Comparison of ENCODE assay signal across 8 mouse cellular contexts in genomic region chr10:42632453-42633360, GRCm38 (mm10). TPM values are rescaled to one million over a fixed set of nuclear protein-coding genes. Genes with fewer than 3 reads are reported as not detected.
DNase-seq lines count a peak whose midpoint lies in the region; ATAC-seq and TF ChIP-seq lines count a peak whose summit lies in the region.

No protein-coding gene starts in this region.

- peak; percentile 27 for DNase-seq in kidney, adult 18-20 months
- DNase-seq in kidney, postnatal 14 days = no peak
- peak; percentile 55 for DNase-seq in limb, embryonic 11.5 days (ENCODE audit: low spot score)
- DNase-seq in ovary, adult 18-20 months (ENCODE audit: low spot score) = no peak

- no peak overlapping the region for H3K9ac ChIP-seq in heart, embryonic 14.5 days (ENCODE audit: low read length)
- H3K9ac ChIP-seq in limb, embryonic 11.5 days (ENCODE audit: low read length) = no peak overlapping the region
- H3K9ac ChIP-seq in neural tube, embryonic 14.5 days (replicated peaks; ENCODE audit: low read depth, low read length) = no peak overlapping the region

- peaks cover 99% of the 10 kb centered on the region for H3K27me3 ChIP-seq in heart, embryonic 14.5 days (ENCODE audit: control insufficient read depth, insufficient read depth, low read length)
- H3K27me3 ChIP-seq in limb, embryonic 11.5 days (ENCODE audit: control insufficient read depth, insufficient read depth, low read length) = peaks cover 97% of the 10 kb centered on the region
- H3K27me3 ChIP-seq in neural tube, embryonic 14.5 days (ENCODE audit: control insufficient read depth, insufficient read depth, low read length) = peaks cover 62% of the 10 kb centered on the region

- H3K4me2 ChIP-seq in heart, embryonic 14.5 days (ENCODE audit: low read length) = peak overlapping the region; percentile 77
- peak overlapping the region; percentile 10; the same call in 1 of the 2 replicates for H3K4me2 ChIP-seq in limb, embryonic 11.5 days (ENCODE audit: low read depth, severe bottlenecking)
- peak overlapping the region; percentile 11; the same call in 1 of the 2 replicates for H3K4me2 ChIP-seq in neural tube, embryonic 14.5 days (ENCODE audit: low read depth, low read length)

- peak overlapping the region; percentile 70 for H3K4me3 ChIP-seq in bone marrow, adult 2 months (replicated peaks; ENCODE audit: control insufficient read depth, low read depth, low read length)
- peak overlapping the region; percentile 33 to 44 for H3K4me3 ChIP-seq in heart, embryonic 14.5 days (ENCODE audit: control insufficient read depth in 1 of 2, insufficient read depth in 1 of 2, low read depth in 1 of 2, low read length in 2 of 2)
- peak overlapping the region; percentile 14; the same call in 1 of the 2 replicates for H3K4me3 ChIP-seq in limb, embryonic 11.5 days (ENCODE audit: low read depth, low read length)
- no peak overlapping the region; the same call in 1 of the 2 replicates for H3K4me3 ChIP-seq in neural tube, embryonic 14.5 days (ENCODE audit: low read depth, low read length)

- H3K4me1 ChIP-seq in bone marrow, adult 2 months (ENCODE audit: control insufficient read depth, insufficient read depth, low read length) = no peaks in the 10 kb centered on the region; the same call in 1 of the 2 replicates
- H3K4me1 ChIP-seq in heart, embryonic 14.5 days (ENCODE audit: control insufficient read depth in 2 of 2, insufficient read depth in 2 of 2, low read length in 2 of 2) = peaks cover 13 to 43% of the 10 kb centered on the region in 2 experiments
- peaks cover 4% of the 10 kb centered on the region; the same call in 1 of the 2 replicates for H3K4me1 ChIP-seq in limb, embryonic 11.5 days (ENCODE audit: control insufficient read depth, insufficient read depth, low read length)
- H3K4me1 ChIP-seq in neural tube, embryonic 14.5 days (ENCODE audit: control insufficient read depth, insufficient read depth, low read length) = 0 out of 2 replicates have a peak, but pooled peaks cover 3% of the 10 kb centered on the region

- no peak for TF ChIP-seq POLR2A in bone marrow, adult 2 months (IDR thresholded peaks at IDR 0.05; ENCODE audit: borderline replicate concordance, control insufficient read depth, low read depth, low read length)

- H3K9me3 ChIP-seq in heart, embryonic 14.5 days (ENCODE audit: control insufficient read depth, low read length) = no peaks in the 10 kb centered on the region
- H3K9me3 ChIP-seq in limb, embryonic 11.5 days (ENCODE audit: control insufficient read depth, low read length) = no peaks in the 10 kb centered on the region
- no peaks in the 10 kb centered on the region for H3K9me3 ChIP-seq in neural tube, embryonic 14.5 days (ENCODE audit: control insufficient read depth, low read length)

- WGBS in bone marrow, adult 2 months = 1% methylated on average over 39 of the region's 39 CpGs
- under 1% methylated on average over 39 of the region's 39 CpGs for WGBS in heart, embryonic 14.5 days
- under 1% methylated on average over 39 of the region's 39 CpGs for WGBS in limb, embryonic 11.5 days
- under 1% methylated on average over 39 of the region's 39 CpGs for WGBS in neural tube, embryonic 14.5 days

- TF ChIP-seq CTCF in bone marrow, adult 2 months (IDR thresholded peaks at IDR 0.05; ENCODE audit: control insufficient read depth, insufficient read depth, low read length) = no peak

- ATAC-seq in heart, embryonic 14.5 days (ENCODE audit: insufficient number of reproducible peaks, insufficient read depth, low FRiP score, low read depth) = no peak
- no peak for ATAC-seq in limb, embryonic 11.5 days (ENCODE audit: insufficient number of reproducible peaks, low FRiP score, low TSS enrichment, low read depth)
- ATAC-seq in neural tube, embryonic 14.5 days (ENCODE audit: low read depth) = no peak
- no peak for ATAC-seq in monocyte, adult 5-6 weeks (replicated peaks; ENCODE audit: insufficient number of reproducible peaks, low FRiP score, low TSS enrichment, poor library complexity, severe bottlenecking)

- no peaks in the 10 kb centered on the region for H3K36me3 ChIP-seq in heart, embryonic 14.5 days (ENCODE audit: control insufficient read depth, insufficient read depth, low read length)
- no peaks in the 10 kb centered on the region for H3K36me3 ChIP-seq in limb, embryonic 11.5 days (ENCODE audit: control insufficient read depth, insufficient read depth, low read length)
- H3K36me3 ChIP-seq in neural tube, embryonic 14.5 days (ENCODE audit: control insufficient read depth, insufficient read depth, low read length) = no peaks in the 10 kb centered on the region

- no peak overlapping the region for H3K27ac ChIP-seq in bone marrow, adult 2 months (ENCODE audit: control insufficient read depth, insufficient read depth, low read depth, low read length, poor library complexity)
- H3K27ac ChIP-seq in heart, embryonic 14.5 days (replicated peaks in 1 of 2; ENCODE audit: control insufficient read depth in 1 of 2, insufficient read depth in 1 of 2, low read depth in 2 of 2, low read length in 2 of 2) = no peak overlapping the region
- no peak overlapping the region for H3K27ac ChIP-seq in limb, embryonic 11.5 days (replicated peaks; ENCODE audit: low read depth, low read length)
- H3K27ac ChIP-seq in neural tube, embryonic 14.5 days (ENCODE audit: low read depth, low read length) = no peak overlapping the region

RNA-seq across cellular contexts. Expression of gene Ostm1, which starts 49.1 kb away (rescaled TPM):
- polyA plus RNA-seq in bone marrow, adult 2 months (2011; ENCODE audit: insufficient read depth, insufficient read length, low replicate concordance, missing spikeins) = 11.5 and 16.3 TPM in 2 replicates
- polyA plus RNA-seq in heart, embryonic 14.5 days (2014; fragmentation: Nextera tagmentation; extraction: Ambion mirVana) = 22.3 and 22.7 TPM in 2 replicates
- polyA plus RNA-seq in limb, embryonic 11.5 days (2014; fragmentation: Nextera tagmentation; extraction: Ambion mirVana) = 8.0 and 8.2 TPM in 2 replicates
- polyA plus RNA-seq in neural tube, embryonic 14.5 days (2014; fragmentation: Nextera tagmentation; extraction: Ambion mirVana) = 39.1 and 40.3 TPM in 2 replicates
- total RNA-seq in monocyte, adult 5-6 weeks (2017) = 73.5 to 79.9 TPM (median 79.6 TPM) in 3 replicates

RNA-seq across cellular contexts. Expression of gene Nr2e1, which starts 49.3 kb away (rescaled TPM):
- not detected in 2 replicates for polyA plus RNA-seq in bone marrow, adult 2 months (2011; ENCODE audit: insufficient read depth, insufficient read length, low replicate concordance, missing spikeins)
- not detected in 2 replicates for polyA plus RNA-seq in heart, embryonic 14.5 days (2014; fragmentation: Nextera tagmentation; extraction: Ambion mirVana)
- not detected in 2 replicates for polyA plus RNA-seq in limb, embryonic 11.5 days (2014; fragmentation: Nextera tagmentation; extraction: Ambion mirVana)
- polyA plus RNA-seq in neural tube, embryonic 14.5 days (2014; fragmentation: Nextera tagmentation; extraction: Ambion mirVana) = not detected in 2 replicates
- total RNA-seq in monocyte, adult 5-6 weeks (2017) = not detected in 3 replicates

Comparison
In these comparisons a context has a peak if more than half of its experiments do, and no peak if none do; other contexts are left out.
1. DNase-seq: peak in kidney, adult 18-20 months (single experiment) and limb, embryonic 11.5 days (single experiment); none in kidney, postnatal 14 days (single experiment) and ovary, adult 18-20 months (single experiment).
2. H3K4me2 ChIP-seq: peak in every context shown above with its lines; median percentile 77 in heart, embryonic 14.5 days; 11 in neural tube, embryonic 14.5 days; 10 in limb, embryonic 11.5 days.